Mouse (Mus musculus) layer of hippocampus, adult 9-11 months (tissue): Measurements from ENCODE around the gene Kifc5b.

Experiments
- DNase-seq: peaks from one replicate; pipeline ENCODE4 v3.0.0; 2022

Gene Kifc5b

GRCm38 (mm10) chr17:26947231-26948100 lies 30.6 kb downstream of the Kifc5b start:
- no peak for DNase-seq

GRCm38 (mm10) chr17:26948316-26949050 lies 31.6 kb downstream of the Kifc5b start:
- no peak for DNase-seq

GRCm38 (mm10) chr17:26949051-26949577 lies 32.2 kb downstream of the Kifc5b start:
- no peak for DNase-seq

GRCm38 (mm10) chr17:26949866-26950265 lies 33.0 kb downstream of the Kifc5b start:
- no peak for DNase-seq

- DNase-seq = no peak
These were observed 33.8 kb downstream of the Kifc5b start for GRCm38 (mm10) chr17:26950560-26951288.

- DNase-seq = peak; percentile 89
These were observed 34.5 kb downstream of the Kifc5b start for GRCm38 (mm10) chr17:26951406-26951805.

- no peak for DNase-seq
These were observed 35.3 kb downstream of the Kifc5b start for GRCm38 (mm10) chr17:26951952-26952877.

GRCm38 (mm10) chr17:26953201-26953600 lies 36.3 kb downstream of the Kifc5b start:
- DNase-seq = no peak

- no peak for DNase-seq
These were observed 36.8 kb downstream of the Kifc5b start for GRCm38 (mm10) chr17:26953726-26954125.

- DNase-seq = no peak
These were observed 39.4 kb downstream of the Kifc5b start for GRCm38 (mm10) chr17:26956309-26956708.

- DNase-seq = no peak
These were observed 40.0 kb downstream of the Kifc5b start for GRCm38 (mm10) chr17:26956895-26957294.

- no peak for DNase-seq
These were observed 41.0 kb downstream of the Kifc5b start for GRCm38 (mm10) chr17:26957872-26958271.

GRCm38 (mm10) chr17:26958880-26959279 lies 42.0 kb downstream of the Kifc5b start:
- no peak for DNase-seq

GRCm38 (mm10) chr17:26959815-26960214 lies 42.9 kb downstream of the Kifc5b start:
- no peak for DNase-seq

- no peak for DNase-seq
These were observed 44.8 kb downstream of the Kifc5b start for GRCm38 (mm10) chr17:26961572-26962240.

- DNase-seq = no peak
These were observed 50.1 kb downstream of the Kifc5b start for GRCm38 (mm10) chr17:26966993-26967392.

GRCm38 (mm10) chr17:26967477-26967876 lies 50.6 kb downstream of the Kifc5b start:
- no peak for DNase-seq

- DNase-seq = no peak
These were observed 51.3 kb downstream of the Kifc5b start for GRCm38 (mm10) chr17:26968200-26968611.

- DNase-seq = no peak
These were observed 52.4 kb downstream of the Kifc5b start for GRCm38 (mm10) chr17:26969257-26969656.

- no peak for DNase-seq
These were observed 53.3 kb downstream of the Kifc5b start for GRCm38 (mm10) chr17:26970221-26970620.

- DNase-seq = no peak
These were observed 54.5 kb downstream of the Kifc5b start for GRCm38 (mm10) chr17:26971247-26971905.
